Mouse (Mus musculus) common myeloid progenitor, adult 5-6 weeks (primary cell): ENCODE data around the gene Gm21117. TPM values are rescaled to one million over a fixed set of nuclear protein-coding genes. Genes with fewer than 3 reads are reported as not detected.
"Not testable (repeated sequence)": the region's sequence is repeated elsewhere in the genome, so short reads cannot be mapped to it uniquely, and the experiment has no call there.

Experiments
- ATAC-seq: replicated peaks from 2 replicates; pipeline ENCODE4 v1.8.0; 2016; ENCODE audit warnings: low read depth, mild to moderate bottlenecking, moderate TSS enrichment, inconsistent platforms; ENCODE audit not compliant: poor library complexity, severe bottlenecking
- total RNA-seq: library from RNA; stranded (forward); fragments of 200-1000, 187-1606 nt; gene quantifications from 2 replicates; pipeline ENCODE4 v1.2.3, GENCODE M21; 2017

Gene Gm21117
- not detected in 2 replicates for total RNA-seq

- ATAC-seq, result not testable (repeated sequence)
Measured at GRCm38 (mm10) chrY:51124920-51125319, at the start of gene Gm21117. Gene Gm21117 (plus strand): TSS chrY:51125220.
